Mouse (Mus musculus): ENCODE results near the gene Gm1043.

Gene Gm1043

DNA sequence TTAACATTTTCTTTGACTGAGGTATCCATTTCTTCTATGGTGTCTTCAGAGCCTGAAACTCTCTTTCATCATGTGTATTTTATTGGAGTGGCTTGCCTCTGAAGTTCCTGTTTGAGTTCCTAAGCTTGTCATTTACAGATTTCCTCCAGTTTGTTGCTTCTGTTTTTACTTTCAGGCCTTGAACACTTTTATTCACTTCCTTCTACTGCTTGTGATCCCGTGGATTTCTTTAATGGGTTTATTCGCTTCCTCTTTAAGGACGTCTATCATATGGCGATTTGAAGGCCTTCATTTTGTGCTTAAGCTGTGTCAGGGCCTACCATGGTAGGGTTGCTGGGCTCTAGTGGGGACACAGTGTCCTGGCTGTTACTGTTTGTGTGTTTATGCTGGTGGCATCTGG, 11.5 kb upstream of the Gm1043 start:
- DNase-seq, result no peak

GRCm38 (mm10) chr5:37076692-37077329, 8.4 kb upstream of the Gm1043 start:
- no peak for DNase-seq

DNA sequence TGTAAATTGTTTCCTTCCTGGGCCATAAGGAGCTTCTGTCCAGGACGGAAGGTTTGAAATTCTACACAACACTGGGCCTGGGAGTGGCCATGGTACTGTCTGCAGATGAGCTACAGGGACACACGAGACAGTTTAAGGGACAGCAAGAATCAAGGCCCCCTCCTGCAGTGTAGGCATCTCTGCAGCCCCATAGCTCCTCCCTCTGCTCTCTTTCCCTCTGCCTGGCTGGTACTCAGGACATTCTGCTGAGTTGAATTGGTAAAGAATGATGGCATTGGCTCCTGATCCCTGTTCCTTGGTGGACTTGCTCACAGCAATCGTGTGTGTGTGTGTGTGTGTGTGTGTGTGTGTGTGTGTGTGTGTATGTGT, 7.9 kb upstream of the Gm1043 start:
- DNase-seq, result no peak

DNA sequence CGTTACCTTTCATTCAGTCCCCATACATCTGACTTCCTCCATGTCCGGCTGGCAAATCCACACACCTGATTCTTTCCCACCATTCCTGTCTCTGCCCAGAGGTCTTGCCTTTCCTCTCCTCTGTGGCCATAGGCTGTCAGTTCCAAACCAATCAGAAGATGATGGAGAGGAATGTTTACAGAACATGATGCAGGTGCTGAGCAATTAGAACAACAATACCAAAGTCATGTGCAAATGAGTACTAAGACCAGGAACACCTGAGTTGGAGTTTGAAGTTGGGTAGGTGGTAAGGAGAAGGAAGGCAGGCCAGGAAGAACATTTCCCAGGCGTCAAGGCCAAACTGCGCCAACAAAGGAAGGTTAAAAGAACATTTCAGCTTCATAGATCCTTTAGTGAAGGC, 5.7 kb upstream of the Gm1043 start:
- no peak for DNase-seq

GRCm38 (mm10) chr5:37080601-37081000, 4.6 kb upstream of the Gm1043 start:
- no peak for DNase-seq

- peak; percentile 7 for DNase-seq
These were observed 2.8 kb upstream of the Gm1043 start for GRCm38 (mm10) chr5:37082420-37082819.

- DNase-seq, result no peak
These were observed 1.9 kb upstream of the Gm1043 start for GRCm38 (mm10) chr5:37083209-37083770.

GRCm38 (mm10) chr5:37083850-37084249, 1.3 kb upstream of the Gm1043 start:
- no peak for DNase-seq

- no peak for DNase-seq
These were observed 748 bp downstream of the Gm1043 start for GRCm38 (mm10) chr5:37085918-37086317.

DNA sequence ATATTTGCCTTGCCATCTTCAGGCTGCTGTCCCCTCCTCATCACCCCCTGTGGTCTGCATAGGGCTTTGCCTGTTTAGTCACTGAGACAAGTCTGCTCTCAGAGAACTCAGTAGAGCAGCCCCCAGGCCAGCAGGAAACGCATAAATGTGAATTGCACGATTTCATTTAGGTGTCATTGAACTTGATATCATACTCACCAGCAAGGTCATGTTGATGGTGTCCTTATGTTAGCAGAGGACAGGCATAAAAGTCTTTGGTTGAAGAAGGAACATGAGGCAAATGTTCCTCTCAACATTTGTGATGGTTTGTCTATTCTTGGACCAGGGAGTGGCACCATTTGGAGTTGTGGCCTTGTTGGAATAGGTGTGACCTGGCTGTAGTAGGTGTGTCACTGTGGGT, 2.6 kb downstream of the Gm1043 start:
- DNase-seq, result no peak

GRCm38 (mm10) chr5:37088342-37089108, 3.4 kb downstream of the Gm1043 start:
- no peak for DNase-seq

GRCm38 (mm10) chr5:37091171-37091628, 6.0 kb downstream of the Gm1043 start:
- no peak for DNase-seq

GRCm38 (mm10) chr5:37094941-37095340, 9.8 kb downstream of the Gm1043 start:
- DNase-seq, result no peak

DNA sequence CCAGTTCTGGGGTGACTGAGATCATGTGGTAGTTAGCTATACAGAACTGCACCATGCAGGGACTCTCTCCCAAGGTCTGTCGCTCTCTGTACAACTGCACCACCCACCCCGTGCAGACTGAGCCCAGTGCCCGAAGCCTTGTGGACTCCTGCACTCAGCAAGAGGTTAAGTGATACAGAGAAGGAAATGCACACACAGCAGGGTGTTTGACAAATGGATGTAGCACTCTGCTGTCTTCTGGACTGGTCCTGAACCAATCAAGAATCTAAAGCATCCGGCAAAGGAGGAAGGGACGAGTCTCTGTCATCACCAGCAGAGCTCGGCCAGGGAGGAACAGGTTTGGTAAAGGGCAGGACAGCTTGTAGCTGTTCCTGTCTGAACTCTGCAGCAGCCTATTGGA, 12.4 kb downstream of the Gm1043 start:
- DNase-seq, result no peak

GRCm38 (mm10) chr5:37100813-37101212, 15.6 kb downstream of the Gm1043 start:
- no peak for DNase-seq

DNA sequence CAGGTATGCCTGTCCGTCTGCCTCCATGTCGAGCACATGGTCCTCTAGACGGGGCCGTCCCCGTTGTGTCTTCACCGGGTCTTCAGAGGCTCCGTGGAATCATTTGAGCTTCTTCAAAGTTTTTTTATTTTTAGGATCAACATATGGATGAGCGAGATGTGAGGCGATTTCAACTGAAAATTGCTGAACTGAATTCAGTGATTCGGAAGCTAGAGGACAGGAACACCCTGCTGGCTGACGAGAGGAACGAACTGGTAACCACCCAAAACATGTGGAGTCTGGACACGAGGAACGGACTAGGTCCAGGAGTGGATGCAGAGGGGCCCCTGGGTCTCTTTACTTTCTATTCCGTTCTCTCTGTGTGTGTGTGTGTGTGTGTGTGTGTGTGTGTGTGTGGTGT, 16.5 kb downstream of the Gm1043 start:
- DNase-seq, result no peak

DNA sequence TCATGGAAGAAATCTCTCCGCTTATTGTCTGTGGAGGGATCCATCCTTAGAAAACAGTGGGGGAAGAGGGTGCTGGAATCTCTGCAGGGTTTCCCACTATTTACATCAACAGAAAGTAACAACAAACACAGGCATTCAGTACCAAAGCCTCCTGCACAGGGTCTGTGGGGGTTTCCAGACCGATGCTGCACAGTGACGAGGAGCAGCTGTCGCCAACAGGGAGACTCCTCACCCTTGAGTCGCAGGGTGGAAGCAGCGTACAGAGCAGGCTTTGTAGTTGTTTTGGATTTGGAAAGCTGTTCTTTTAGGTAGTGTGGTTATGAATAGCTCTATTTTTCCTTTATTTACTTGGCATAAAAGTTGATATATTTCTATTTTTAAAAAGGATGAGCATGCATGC, 16.9 kb downstream of the Gm1043 start:
- no peak for DNase-seq

DNA sequence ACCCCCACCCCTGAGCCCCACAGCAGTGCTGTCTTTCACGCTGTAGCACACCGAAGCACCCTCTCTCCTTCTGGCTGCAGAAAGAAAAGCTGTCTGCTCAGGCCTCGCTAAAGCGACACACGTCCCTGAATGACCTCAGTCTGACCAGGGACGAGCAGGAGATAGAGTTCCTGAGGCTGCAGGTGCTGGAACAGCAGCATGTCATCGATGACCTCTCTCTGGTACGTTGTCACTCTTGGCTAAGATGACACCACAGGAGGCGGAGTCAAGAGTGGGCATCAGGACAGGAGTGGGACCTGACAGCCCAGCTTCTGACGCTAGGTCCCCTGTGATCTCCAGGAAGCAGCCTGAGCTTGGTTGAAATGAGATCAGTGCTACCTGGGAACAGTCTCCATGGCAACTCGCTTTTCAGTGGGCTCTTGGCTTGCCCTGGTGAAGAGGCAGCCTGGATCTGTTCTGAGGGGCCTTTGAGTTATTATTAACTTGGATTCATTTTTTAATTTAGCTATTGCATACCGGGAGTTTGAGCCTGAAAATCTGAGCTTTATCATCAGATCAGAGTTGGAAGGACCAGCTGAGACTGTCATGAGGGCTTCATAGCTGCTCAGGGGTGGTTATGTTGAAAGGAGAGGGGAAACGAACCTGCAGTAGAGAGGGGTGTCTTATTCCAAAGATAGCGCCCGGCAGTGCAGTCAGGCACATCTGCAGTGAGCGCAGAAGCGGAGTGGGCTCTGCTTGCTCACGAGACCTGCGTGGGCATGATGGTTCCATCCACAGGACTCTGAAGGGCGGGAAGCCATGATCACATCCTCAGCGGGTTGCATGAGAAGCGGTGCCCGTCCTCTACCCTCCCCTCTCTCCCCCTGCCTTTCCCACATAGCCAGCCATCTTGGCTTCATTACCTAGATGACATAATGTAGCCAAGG, 20.6 kb downstream of the Gm1043 start:
- no peak for DNase-seq

GRCm38 (mm10) chr5:37107111-37107510, 21.9 kb downstream of the Gm1043 start:
- no peak for DNase-seq

DNA sequence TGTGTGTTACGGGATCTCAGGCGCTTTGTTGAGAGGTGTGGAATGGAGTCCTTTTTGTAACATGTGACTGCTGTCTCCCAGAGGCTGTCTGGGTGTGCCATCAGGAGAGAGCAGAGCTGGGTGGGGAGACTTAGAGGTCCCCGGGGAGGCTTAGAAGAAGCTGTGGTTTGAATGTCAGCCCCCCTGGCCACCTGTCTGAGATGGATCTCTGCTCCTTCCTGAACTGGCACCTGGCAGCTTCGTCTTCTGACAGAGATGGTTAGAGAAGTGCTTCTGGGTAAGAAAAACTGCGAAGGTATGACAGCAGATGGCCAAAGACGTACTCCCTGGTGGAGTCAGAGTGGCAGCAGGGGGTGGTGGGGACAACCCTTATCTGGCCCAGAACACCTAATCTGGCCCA, 22.4 kb downstream of the Gm1043 start:
- DNase-seq, result no peak

DNA sequence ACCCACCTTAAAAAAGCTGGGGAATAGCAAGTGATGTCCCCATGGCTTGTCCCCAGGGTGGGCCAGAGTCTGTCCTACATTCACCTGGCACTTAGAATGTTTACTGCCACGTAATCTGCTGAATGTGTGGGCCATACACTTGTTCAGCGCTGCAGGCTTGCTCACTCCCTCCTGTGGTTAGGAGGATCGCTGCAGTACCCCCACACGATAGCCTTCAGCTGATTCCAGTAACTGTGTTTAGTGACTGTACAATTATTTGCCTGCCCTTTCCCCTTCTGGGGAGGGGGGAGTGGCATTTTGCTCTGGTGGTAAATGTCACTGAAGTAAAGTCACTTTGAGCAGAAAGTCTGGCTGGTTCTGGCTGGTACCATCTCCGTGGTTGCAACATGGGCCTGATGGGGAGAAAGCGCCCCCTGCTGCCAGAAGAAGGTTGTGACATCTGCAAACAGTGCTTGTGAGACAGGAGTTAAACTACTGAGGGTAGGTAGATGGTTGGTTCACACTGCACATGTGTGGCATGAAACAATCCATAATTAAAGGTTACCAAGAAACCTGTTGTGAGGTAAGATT, 24.2 kb downstream of the Gm1043 start:
- peak; percentile 56 for DNase-seq

DNA sequence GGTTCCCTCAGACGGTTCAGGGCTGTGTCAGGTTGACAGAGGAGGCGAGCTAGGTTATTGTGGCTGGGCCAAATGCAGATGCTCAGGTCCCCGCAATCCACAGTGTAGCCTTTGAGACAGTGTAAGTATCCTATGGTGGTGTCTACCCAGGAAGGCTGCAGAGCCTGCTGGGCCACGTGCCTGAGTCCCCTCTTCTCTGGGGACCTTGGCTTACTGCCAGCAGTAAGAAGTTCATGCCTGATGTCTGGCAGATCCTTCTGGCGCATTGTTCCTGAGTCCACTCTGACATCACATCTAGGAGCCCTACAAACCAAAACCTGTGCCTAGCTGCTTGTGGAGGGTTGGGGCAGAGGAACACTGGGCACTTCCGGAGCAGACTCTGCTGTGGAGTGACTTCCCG, 27.2 kb downstream of the Gm1043 start:
- no peak for DNase-seq

GRCm38 (mm10) chr5:37117126-37117525, 32.0 kb downstream of the Gm1043 start:
- DNase-seq, result no peak

Measured in lung, postnatal 36 days (tissue).